Mouse (Mus musculus): ENCODE measurements around the gene Pygb.

GRCm38 (mm10) chr2:150834616-150835015 lies 48.1 kb downstream of the Pygb start:
- TF ChIP-seq MYOD1 (IDR thresholded peaks at IDR 0.05; ENCODE audit: control insufficient read depth in 1 of 3, insufficient read length in 2 of 3, low read depth in 2 of 3) (no peak), MYOG (IDR thresholded peaks at IDR 0.05; ENCODE audit: control insufficient read depth in 1 of 3, insufficient read depth in 1 of 3, insufficient read length in 2 of 3, low read depth in 2 of 3) (no peak), REST (IDR thresholded peaks at IDR 0.05; ENCODE audit: insufficient read depth, insufficient read length) (no peak), POLR2A (IDR thresholded peaks at IDR 0.05; ENCODE audit: insufficient read length, low read depth) (no peak), MAX (IDR thresholded peaks at IDR 0.05; ENCODE audit: low read depth) (no peak)

All from myocyte (in vitro differentiated cells).